ENCODE assay signal across 10 mouse cellular contexts in genomic region chr8:114593424-114594157, GRCm38 (mm10).
DNase-seq lines count a peak whose midpoint lies in the region; ATAC-seq lines count a peak whose summit lies in the region.
"Had no signal": no experiment of that assay in that cellular context is flagged by ENCODE, and none has a peak within 500 bp of the region (broad histone marks: within the 10 kb centered on the region; RNA-seq: fewer than 3 reads in every experiment).

No protein-coding gene starts in this region.

- 43% methylated on average over 19 of the region's 19 CpGs for WGBS in hindbrain, embryonic 10.5 days
- WGBS in stomach, embryonic 16.5 days = 59% methylated on average over 19 of the region's 19 CpGs

- H3K36me3 ChIP-seq in hindbrain, embryonic 10.5 days = peaks cover 9% of the 10 kb centered on the region
- no peaks in the 10 kb centered on the region for H3K36me3 ChIP-seq in stomach, embryonic 16.5 days (ENCODE audit: control insufficient read depth, insufficient read depth, low read length)

- no peak overlapping the region for H3K9ac ChIP-seq in stomach, embryonic 16.5 days (ENCODE audit: low read length)

- DNase-seq in right cerebral cortex, postnatal 10 days (ENCODE audit: low spot score in 2 of 2) = peak; percentile 28 to 29
- DNase-seq in right cerebral cortex, adult 18-20 months = no peak
- no peak for DNase-seq in hindbrain, embryonic 10.5 days (ENCODE audit: low spot score)
- peak; percentile 33 for DNase-seq in kidney, postnatal 10 days
- no peak for DNase-seq in frontal cortex, postnatal 14 days (ENCODE audit: low spot score in 2 of 2)
- DNase-seq in layer of hippocampus, postnatal 25 days (ENCODE audit: extremely low spot score in 1 of 2, low spot score in 1 of 2) = no peak
- DNase-seq: lung, postnatal 4 days; right cerebral cortex, postnatal 14 days had no signal

- ATAC-seq in stomach, embryonic 16.5 days (ENCODE audit: insufficient read depth, low FRiP score) = no peak
- no peak for ATAC-seq in megakaryocyte-erythroid progenitor cell, adult 5-6 weeks (replicated peaks; ENCODE audit: low FRiP score, low TSS enrichment, poor library complexity, severe bottlenecking)

- no peak overlapping the region for H3K4me3 ChIP-seq in hindbrain, embryonic 10.5 days
- H3K4me3 ChIP-seq in stomach, embryonic 16.5 days (replicated peaks; ENCODE audit: low read length) = no peak overlapping the region

- peak overlapping the region; percentile 70 for H3K27ac ChIP-seq in hindbrain, embryonic 10.5 days
- H3K27ac ChIP-seq in stomach, embryonic 16.5 days (ENCODE audit: low read length) = no peak overlapping the region

- H3K4me1 ChIP-seq in hindbrain, embryonic 10.5 days (replicated peaks) = peaks cover 38% of the 10 kb centered on the region
- H3K4me1 ChIP-seq in stomach, embryonic 16.5 days (ENCODE audit: control insufficient read depth, insufficient read depth, low read length) = no peaks in the 10 kb centered on the region

- 0 out of 2 replicates have a peak overlapping the region, but pooled peaks have one; percentile 9 for H3K4me2 ChIP-seq in stomach, embryonic 16.5 days (ENCODE audit: low read depth, low read length)

- no peaks in the 10 kb centered on the region for H3K27me3 ChIP-seq in hindbrain, embryonic 10.5 days (ENCODE audit: insufficient read depth, poor library complexity, severe bottlenecking)
- no peaks in the 10 kb centered on the region for H3K27me3 ChIP-seq in stomach, embryonic 16.5 days (ENCODE audit: control insufficient read depth, insufficient read depth, low read length)

- peaks cover 8% of the 10 kb centered on the region for H3K9me3 ChIP-seq in hindbrain, embryonic 10.5 days
- peaks cover 4% of the 10 kb centered on the region for H3K9me3 ChIP-seq in stomach, embryonic 16.5 days (replicated peaks; ENCODE audit: control insufficient read depth, low read length)

Comparison
In these comparisons a context has a peak if more than half of its experiments do, and no peak if none do; other contexts are left out.
1. DNase-seq: peak in right cerebral cortex, postnatal 10 days (2 of 2) and kidney, postnatal 10 days (single experiment); none in right cerebral cortex, adult 18-20 months (single experiment), hindbrain, embryonic 10.5 days (single experiment), frontal cortex, postnatal 14 days (0 of 2) and layer of hippocampus, postnatal 25 days (0 of 2).